Mouse (Mus musculus) gastrocnemius, postnatal 25 days (tissue): Measurements from ENCODE around the gene Tns1. TPM values are rescaled to one million over a fixed set of nuclear protein-coding genes. Genes with fewer than 3 reads are reported as not detected.
"Not testable (repeated sequence)": the region's sequence is repeated elsewhere in the genome, so short reads cannot be mapped to it uniquely, and the experiment has no call there.

Experiments
- DNase-seq: peaks from one replicate; pipeline ENCODE4 v3.0.0; 2022
- long read RNA-seq, 2 experiments: library from polyadenylated mRNA; stranded (forward); transcript quantifications; one replicate each; pipeline ENCODE4 v2.0.0; 2021
- total RNA-seq, 2 experiments: library from RNA; stranded (reverse); gene quantifications; 1 replicate in 1 of 2; 2 replicates in 1 of 2; pipeline ENCODE4 v1.2.3; 2021

Tns1 gene
- total RNA-seq: 100 to 1,000 TPM; 205 to 234 TPM
- long read RNA-seq, experiment 1, partial matches to known transcripts: 0 of 60 reads
- long read RNA-seq, experiment 1, other reads (novel, unspliced or antisense): 60 of 60 reads
- long read RNA-seq, experiment 2, partial matches to known transcripts: 4 of 62 reads
- long read RNA-seq, experiment 2, other reads (novel, unspliced or antisense): 58 of 62 reads

DNA sequence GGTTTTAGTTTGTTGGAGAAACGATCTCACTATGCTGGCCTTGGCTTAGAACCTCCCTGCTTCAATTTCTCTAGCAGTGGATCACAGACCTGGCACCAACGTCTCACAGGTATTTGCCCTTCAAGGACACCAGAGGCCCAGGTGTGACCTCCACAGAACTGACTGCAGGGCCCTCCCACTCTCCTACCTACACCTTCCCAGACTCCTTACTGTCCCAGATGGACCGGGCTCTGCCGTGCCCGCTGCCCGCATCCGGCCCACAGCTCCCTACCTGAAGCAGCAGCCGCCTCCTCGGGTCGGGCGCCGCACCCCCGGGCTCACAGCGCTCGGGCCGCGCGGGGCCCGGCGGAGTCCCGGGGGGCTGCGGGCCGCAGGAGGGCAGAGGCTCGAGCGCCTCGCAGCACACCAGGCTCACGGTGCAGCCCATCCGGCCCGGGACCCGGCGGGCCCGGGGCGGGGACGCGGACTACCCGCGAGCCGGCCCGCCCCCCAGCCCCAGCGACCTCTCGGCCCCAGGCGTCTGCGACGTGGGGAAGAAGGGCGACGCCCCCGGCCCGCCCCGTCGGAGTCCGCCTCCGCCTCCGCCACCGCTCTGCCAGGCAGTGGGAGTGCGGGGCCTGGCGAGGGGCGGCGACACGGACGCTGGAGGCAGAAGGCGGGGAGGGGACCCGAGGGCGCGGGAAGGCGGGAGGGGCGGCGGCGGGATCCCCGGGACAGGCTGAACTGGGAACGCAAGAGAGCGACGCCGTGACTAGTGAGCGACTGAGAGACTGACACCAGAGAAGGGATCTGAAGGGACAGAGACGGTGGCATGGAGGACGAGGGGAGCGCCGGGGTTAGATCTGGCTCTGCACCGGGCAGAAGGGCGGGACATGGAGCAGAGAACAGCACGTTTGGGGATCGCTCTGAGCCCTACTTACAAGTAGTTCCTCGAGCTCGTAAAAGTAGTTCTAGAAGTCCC is at the start of gene Tns1:
Tns1 (minus strand) TSS at position 429 of the 961 bp plus-strand sequence.
- peak; percentile 46 for DNase-seq

DNA sequence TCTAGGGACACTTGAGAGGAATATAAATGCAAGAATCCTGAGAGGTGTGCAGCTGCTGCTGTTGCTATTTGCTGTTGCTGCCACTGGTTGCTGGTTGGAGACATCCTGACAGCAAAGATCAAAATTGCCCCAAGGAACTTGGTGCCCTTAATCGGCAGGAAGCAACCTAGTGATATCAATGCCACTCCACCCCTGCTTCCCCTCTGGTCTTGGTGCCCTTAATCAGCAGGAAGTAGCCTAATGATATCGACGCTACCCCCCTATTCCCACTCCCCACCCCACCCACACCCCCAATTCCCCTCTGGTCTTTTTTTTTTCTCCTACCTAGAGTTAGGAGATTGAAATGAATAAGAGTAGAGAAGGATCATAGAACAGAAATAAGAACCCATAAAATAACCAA is 48.5 kb upstream of the Tns1 start:
- no peak for DNase-seq

DNA sequence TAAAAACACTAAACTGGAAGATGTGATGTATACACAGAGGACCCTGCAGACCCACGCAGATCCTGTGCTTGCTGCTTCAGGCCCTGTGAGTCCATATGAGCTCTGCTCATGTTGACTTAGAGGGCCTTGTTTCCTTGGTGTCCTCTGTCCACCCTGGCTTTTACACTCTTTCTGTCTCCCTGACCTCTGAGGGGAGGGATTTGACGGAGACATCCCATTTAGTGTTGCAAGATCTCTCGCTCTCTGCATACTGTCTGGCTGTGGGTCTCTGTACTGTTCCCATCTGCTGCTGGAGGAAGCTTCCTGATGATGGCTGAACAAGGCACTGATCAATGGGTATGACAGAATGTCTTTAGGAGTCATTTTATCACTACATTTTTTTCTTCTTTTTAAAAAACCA is 45.5 kb upstream of the Tns1 start:
- no peak for DNase-seq

DNA sequence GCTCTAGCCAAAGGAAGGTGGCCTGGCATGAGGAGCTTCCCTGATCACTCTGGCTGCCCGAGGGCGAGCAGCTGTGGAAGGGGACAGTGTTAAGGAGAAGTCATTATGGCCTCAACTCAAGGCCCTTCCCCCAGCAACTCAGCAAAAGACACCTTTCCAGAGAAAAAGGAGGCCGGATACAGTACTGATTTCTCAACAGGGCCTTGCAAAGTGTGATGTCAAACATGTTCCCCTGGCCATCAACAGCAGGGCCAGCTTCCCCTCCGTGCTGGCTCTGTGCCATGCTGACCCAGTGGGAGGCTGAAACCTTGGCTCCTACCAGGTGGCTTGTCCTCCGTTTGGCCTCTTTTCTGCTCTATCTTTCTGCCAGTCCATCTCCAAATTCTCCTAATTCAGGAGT is 42.9 kb upstream of the Tns1 start:
- no peak for DNase-seq

DNA sequence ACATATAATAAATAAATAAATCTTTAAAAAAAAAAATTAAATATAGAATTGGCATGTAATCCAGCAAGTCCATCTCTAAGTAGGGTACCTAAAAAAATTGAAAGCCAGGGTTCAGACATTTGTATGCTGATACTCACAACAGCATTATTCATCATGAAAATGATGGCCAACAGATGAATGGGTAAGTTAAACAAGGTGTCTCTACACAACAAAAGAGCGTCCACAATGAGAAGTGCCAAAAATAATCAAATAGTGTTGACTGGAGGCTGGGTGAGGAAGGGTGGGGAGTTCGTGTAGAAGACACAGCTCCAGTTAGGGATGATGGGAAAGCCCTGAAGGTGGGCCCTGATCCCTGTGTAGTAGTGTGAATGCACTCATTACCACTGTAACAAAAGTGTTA is 35.8 kb upstream of the Tns1 start:
- no peak for DNase-seq

DNA sequence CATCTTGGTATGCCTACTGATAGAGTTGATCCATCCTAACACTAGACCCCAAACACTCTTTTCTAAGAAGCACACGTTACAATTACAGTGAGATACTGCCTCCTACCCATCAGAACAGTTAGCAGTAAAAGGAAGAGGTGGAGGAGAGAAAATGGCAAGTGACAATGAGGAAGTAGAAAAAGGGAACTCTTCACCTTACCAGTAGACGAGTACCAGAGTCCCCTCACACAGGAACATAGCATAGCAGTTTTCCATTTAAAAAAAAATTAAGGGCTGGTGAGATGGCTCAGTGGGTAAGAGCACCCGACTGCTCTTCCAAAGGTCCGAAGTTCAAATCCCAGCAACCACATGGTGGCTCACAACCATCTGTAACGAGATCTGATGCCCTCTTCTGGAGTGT is 35.4 kb upstream of the Tns1 start:
- not testable (repeated sequence) for DNase-seq

DNA sequence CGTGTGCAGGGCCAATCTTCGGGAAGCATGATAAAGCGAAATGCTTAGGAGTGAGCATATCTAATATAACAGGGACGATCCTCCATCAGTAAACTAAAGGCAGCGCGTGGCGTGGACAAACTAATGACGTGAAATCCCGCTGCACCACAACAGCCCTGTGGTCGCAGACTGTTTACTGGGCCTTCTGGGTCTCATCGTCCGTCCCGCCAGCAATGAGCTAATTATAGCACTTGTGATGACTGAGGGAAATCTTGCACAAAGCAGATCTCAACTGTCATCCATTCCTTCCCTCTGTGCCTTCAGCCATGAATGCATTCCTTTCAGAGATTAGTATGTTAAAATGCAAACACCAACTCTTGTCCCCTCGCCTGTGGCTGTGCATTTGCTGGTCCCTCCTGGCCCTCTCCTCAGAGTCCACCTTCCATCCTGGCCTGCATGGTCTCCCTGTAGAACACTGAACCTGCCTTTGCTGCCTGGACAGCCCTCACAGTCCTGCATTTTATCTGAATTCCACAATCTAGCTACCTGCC is 32.2 kb upstream of the Tns1 start:
- DNase-seq: no peak

DNA sequence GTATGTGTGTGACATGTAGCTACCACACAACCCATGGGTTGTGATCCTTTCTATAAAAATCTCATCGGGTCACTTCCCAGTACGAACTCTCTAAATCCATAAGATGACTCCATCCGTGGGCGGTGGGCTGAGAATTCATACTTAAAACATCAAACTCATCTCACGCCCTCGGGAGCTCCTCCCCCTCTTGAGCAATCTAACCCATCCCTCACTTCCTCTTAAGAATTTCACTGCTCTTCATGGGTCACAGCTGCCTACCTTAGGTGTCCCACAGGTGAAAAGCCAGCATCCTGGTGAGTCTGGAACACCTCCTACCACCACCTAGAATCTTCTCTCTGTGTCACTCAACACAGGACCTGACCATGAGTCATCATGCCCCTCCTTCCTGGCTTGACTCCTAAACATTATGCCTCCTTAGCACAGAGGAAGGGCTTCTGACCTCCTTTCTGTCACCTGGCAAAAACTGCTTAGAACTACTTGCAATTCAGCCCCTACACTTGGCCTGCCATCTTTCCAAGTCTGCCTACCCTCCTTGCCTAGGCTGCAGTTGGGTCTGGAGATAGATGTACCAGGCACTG is 31.3 kb upstream of the Tns1 start:
- no peak for DNase-seq

DNA sequence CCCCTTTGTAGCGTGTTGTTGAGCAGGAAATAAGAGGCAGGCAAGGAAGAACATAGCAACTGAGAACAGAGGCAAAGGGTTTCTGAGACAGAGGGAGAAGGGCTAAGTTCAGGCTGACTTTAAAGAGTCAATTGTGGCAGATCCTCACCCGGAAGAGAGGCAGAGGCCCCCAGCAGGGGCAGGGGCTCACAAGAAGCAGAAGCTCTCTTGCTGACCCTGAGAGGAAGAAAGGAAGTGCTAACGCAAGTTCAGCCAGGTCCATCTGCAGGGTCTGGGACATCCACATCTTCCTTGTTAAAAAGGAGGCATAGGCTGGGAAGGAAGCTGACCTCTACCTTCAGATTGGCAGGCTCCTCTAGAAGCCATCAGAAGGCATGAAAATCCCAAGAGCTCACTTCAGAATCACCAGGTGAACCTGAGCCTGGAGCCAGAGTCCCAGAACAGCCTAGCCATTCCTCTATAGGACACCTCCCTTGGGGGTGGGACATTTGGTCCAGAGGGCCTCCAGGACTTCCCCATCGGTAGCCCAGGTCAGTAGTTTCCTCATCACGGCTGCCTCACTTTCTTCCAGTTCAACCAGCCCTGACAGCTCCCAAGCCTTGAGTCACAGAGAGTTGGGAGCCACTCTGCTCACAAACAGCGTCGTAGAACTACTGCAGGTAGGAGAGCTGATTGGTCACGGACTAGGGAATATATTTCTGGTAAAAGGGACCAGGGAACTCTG is 29.4 kb upstream of the Tns1 start, which contains the start of gene Cxcr2:
Cxcr2 (plus strand) TSS at position 529 of the 724 bp plus-strand sequence.
- no peak for DNase-seq

DNA sequence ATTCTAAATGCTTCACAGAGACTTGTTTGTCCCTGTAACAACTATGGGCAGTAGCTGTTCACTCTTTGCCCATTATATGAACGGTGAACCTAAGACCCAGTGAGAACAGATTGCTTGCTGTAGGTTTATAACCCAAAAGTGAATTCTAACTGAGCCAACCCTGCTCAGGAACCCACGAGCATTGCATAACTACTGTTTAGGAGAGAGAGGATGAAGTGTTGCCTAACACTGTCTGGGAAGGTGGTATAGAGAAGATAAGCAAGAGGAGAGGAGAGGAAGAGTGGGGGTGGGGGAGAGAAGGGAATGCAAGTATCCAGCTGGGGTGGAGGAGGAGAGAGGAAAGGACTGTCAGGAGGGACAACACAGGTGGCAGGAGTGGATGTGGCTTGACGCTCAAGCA is 26.8 kb upstream of the Tns1 start:
- no peak for DNase-seq

DNA sequence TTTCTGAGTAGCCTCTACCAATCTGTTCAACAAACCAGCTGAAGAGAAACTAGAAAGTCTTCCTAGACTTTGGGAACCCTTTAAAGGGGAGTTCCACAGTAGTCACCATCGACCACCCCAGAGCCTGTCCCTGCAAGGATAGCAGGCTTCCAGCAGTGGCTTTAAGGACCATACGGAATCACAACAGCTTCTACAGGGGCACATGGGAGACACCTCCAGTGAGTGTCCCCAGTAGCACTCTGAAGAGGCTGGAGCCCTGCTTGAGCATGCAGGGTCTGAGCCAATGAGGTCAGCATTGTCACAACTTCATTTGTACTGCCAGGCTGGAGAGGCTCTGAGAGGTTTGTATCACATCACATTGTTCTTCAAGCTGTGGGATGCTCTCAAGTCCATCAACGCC is 25.9 kb upstream of the Tns1 start:
- DNase-seq: no peak

DNA sequence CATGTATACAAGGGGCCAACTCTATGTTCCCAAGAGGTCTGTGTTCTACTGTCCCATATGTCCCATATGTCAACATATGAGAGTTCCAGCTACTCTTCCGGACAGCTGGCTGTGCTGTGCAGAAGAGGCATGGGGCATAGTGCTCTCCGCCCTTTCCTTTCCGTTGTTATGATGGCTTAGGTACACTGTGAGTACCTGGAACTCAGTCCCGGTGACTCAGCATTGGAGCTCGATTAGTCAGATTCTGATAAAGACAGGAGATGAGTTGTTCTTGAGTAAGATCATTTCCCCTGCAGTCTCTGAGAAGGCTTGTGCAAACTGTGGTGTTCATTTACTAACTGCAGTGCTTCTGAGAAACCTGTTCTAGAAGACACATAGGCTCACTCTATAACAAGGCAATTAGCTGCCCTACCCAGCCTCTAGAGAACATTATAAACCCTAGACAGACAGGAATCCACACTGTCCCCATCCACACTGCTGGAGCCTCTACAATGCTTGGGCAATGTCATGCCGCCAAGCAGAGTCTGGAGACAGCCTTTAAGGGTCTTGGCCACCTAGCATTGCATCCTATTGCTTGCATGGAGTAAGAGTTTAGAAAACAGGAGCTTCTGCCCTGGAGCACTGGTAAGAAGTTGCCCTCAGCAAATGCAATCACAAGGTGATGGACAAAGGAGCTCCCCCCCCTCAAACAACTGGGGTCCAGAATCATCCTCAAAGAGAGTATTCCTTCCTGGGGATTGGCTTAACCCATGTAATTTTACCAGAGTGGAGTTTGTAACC is 25.0 kb upstream of the Tns1 start:
- DNase-seq: no peak

DNA sequence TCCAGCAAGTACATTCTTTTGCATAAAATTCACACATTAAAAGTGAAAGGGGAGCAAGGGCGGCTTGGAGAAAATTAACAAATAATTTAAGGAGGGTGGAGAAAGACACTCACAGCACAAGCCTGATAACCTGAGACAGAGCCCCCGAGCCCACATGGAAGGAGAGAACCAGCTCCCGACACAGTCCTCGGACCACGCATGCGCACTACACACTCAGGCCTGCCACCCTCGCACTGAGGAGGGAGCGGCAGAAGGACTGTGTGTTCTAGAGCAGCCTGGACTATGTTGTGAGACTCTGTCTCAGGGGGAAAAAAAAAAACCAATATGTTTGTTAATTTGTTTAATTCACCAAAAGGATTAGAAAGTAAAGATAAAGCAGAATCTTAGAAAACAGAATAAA is 17.5 kb upstream of the Tns1 start:
- DNase-seq: no peak

DNA sequence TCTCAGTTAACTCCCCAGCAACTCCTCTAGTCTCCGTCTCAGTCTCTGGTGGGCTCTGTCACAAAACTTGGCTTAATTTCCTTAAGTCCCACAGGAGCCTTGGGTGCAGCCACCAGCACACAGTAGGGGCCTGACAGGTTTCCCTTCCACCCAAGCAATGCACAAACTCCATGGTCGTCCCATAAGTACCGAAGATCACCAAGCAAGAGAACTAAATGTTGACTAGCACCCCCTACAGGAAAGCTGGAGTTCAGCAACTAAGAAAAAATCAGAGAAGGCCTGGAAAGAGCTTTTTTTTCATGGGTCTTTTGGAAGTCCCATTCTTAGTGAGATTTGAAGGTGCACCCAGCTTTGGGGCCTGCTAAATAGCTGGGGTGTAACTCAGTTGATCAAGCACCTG is 15.2 kb upstream of the Tns1 start:
- no peak for DNase-seq

DNA sequence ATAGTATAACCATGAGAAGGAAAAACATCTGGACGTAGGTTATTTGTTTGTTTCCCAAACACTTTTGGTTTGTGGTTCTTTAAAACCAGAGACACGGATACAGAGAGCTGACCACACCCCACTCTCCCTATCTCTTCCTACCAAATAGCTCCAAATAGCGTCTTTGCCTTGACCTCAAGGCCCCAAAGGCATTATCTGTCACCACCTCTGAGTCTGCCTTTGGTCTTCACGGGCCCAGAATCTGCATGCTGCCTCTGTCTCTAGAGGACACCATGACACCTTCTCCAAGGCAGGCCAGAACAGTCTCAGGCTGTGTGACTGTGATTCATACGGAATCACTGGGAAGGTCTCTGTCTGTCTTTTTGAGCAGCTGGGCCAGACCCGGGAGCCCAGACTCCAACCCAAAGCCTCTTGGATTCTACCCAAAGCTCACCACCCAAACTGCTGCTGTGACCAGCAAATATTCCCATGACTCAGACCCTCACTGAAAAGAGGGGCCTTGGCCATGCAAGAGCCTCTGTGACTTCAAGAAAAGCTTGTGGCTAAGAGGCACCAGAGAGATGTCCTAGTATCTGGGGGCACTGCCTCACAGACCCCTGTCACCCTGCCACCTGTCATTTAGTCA is 11.2 kb upstream of the Tns1 start:
- DNase-seq: no peak

DNA sequence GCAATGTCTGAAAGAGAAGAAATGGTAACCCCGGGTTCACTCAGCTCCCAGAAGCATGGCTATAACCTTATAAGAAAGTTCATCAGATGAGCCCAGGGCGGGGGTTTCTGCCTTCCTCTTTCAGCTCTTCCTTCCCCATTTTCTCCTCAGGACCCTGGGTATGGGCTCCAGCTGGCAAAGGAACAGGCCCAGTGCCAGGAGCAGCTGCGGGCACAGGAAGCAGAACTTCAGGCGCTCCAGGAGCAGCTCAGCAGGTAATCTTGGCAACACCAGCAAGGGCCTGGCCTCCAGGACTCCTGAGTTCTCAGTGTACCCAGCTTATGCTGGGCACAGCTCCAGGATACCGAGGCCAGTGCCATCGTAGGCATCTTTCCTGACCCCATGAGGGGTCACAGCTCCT is 9.7 kb upstream of the Tns1 start:
- DNase-seq: peak; percentile 17

DNA sequence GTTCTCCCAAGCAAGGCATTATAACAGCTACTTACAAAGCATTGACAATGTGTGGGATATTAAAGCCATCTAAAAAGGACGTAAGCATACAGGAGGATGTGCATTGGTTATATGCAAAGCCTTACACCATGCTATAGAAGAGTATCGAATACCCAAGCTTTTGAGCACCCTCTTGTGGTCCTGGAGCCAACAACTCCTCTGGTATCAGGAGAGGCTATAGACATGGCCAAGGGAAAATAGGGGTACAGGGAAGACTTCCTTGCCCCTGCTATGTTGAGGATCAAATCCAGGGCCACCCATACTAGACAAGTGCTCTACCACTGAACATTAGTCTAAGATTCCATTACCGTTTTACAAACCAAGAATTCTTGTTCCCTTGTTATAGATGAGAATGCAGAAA is 7.8 kb upstream of the Tns1 start:
- no peak for DNase-seq

DNA sequence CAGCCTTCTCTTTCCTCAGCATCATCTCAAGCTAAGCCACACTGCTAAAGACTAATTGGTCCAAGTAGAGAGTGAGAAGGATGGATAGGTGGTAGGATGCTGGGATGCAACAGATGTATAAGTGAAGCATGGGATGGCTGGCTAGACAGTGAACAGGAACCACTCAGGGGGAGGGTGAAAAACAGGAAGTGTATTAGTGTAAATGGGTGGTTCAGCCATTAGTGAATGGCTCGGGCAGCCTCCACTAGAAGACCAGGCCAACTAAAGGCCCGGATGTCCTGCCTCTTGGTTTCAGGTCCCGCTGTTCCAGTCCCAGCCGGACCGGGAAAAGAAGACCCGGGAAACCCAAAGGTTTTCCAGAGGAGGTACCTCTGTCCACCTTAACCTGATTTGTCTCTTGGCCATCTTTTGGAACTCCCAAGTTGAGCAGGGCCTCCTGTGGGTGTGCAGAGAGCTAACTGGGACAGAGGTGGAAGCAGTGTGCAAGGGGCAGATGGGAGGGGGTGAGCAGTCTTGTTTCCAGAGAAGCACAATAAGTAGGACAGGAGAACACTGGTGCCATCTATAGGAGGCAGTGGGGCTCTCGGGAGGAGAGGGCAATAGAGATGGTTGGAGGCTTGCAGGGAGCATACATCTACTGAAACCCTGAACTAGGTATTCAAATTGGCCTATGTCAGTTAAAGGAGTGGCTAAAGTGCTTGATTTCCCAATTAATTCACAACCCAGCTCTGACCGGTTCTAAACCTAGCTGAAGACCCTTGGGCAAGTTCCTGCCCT is 6.8 kb upstream of the Tns1 start:
- DNase-seq: no peak

DNA sequence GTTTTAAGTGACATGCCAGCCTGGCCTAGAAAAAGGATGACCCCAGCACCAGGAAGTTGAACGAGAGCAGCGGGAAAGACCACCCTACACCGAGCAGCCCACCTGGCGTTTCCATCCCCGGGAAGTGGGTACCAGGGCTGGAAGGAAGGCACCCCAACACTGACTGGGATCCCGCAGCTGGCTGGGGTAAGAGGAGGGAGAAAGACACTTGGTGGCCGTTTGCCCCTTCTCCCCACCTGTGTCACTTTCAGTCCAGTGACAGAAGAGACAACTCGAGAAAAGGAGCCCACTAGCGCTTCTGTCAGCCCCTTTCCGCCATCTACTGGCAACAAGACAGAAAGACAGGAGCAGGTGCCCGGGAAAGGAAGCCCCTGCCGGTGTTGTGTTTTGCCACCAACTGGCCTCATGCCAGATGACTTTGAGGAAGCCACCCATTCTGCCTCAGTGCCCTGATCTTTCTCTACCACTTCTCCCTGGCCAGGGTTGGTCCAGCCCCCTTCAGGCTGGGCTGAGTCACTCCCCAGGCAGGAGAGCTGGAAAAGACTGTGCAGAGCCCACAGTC is 823 bp upstream of the Tns1 start, which contains the start of gene Rufy4:
Rufy4 (plus strand) TSS at position 551 of the 562 bp plus-strand sequence.
- peak; percentile 55 for DNase-seq

DNA sequence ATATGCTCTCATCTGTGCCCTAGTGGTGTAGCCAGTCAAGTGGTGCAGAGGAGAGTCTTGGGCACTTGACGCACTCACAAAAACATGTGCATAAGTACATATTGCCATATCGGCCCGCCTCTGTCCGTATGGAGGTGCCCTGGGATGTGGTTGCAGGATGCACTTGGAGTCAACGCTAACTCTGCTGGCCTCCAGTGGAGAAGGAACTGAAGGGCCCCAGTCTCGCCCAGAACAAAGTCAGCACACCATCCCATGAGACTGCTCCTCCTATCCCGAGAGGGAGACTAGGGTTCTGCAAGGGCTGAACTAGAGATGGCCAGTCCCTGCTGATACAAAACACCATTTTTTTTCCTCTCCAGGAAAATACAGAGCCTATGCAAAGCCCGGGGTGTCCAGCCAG is 1.0 kb downstream of the Tns1 start:
- no peak for DNase-seq
